Mouse (Mus musculus) heart, embryonic 15.5 days (tissue): ENCODE measurements around the gene Crybb2. TPM values are rescaled to one million over a fixed set of nuclear protein-coding genes. Genes with fewer than 3 reads are reported as not detected.

ENCODE experiments used
- ATAC-seq: fragments of 200-750 bp; cut with Nextera tagmentation; replicated peaks from 2 replicates; pipeline ENCODE4 v1.8.0; 2017; ENCODE audit warnings: low read depth, moderate TSS enrichment; ENCODE audit not compliant: insufficient number of reproducible peaks, insufficient read depth, low FRiP score
- H3K27ac ChIP-seq: fragments of 300-500 bp; sonication (generic); 2 replicates; pipeline ENCODE4 v1.5.1; 2015; ENCODE audit warnings: mild to moderate bottlenecking, inconsistent platforms
- H3K27me3 ChIP-seq: fragments of 300-500 bp; sonication (generic); 2 replicates; pipeline ENCODE4 v1.6.1; 2015; ENCODE audit warnings: inconsistent platforms
- H3K36me3 ChIP-seq: fragments of 300-500 bp; sonication (generic); 2 replicates; pipeline ENCODE4 v1.6.1; 2015; ENCODE audit warnings: mild to moderate bottlenecking, inconsistent platforms
- H3K4me1 ChIP-seq: fragments of 300-500 bp; sonication (generic); replicated peaks from 2 replicates; pipeline ENCODE4 v1.6.1; 2015; ENCODE audit warnings: inconsistent platforms
- H3K4me2 ChIP-seq: fragments of 300-500 bp; sonication (generic); 2 replicates; pipeline ENCODE4 v1.6.1; 2015; ENCODE audit warnings: inconsistent platforms, mild to moderate bottlenecking, moderate library complexity
- H3K4me3 ChIP-seq: fragments of 300-500 bp; sonication (generic); 2 replicates; pipeline ENCODE4 v1.5.1; 2015; ENCODE audit warnings: mild to moderate bottlenecking, inconsistent platforms
- H3K9ac ChIP-seq: fragments of 300-500 bp; sonication (generic); 2 replicates; pipeline ENCODE4 v1.6.1; 2015; ENCODE audit warnings: mild to moderate bottlenecking, inconsistent platforms
- H3K9me3 ChIP-seq: fragments of 300-500 bp; sonication (generic); replicated peaks from 2 replicates; pipeline ENCODE4 v1.6.1; 2016; ENCODE audit warnings: inconsistent platforms
- WGBS: fragments of 180-500 bp; shearing (Covaris S2); methylation state at CpG from one replicate; pipeline ENCODE4 v1.1.7; 2015; ENCODE audit warnings: mixed read lengths; 5-methylcytosine and 5-hydroxymethylcytosine counted together
- polyA plus RNA-seq: library from polyadenylated mRNA; unstranded; fragments of >200 nt; fragmentation: Nextera tagmentation; extraction: Ambion mirVana; gene quantifications from 2 replicates; pipeline ENCODE4 v1.2.1, GENCODE M21; 2015

Gene Crybb2
- polyA plus RNA-seq, 1 experiment from 2014 or later = not detected

- H3K4me3 ChIP-seq = no peak overlapping the region
- no peaks in the 10 kb centered on the region for H3K9me3 ChIP-seq
- H3K27ac ChIP-seq = peak overlapping the region; percentile 81
- WGBS = 27% methylated on average over 3 of the region's 3 CpGs
- H3K4me1 ChIP-seq = peaks cover 63% of the 10 kb centered on the region
- no peak overlapping the region for H3K4me2 ChIP-seq
- ATAC-seq = peak; percentile 47; the same call in 1 of the 2 replicates
- no peak overlapping the region for H3K9ac ChIP-seq
- H3K36me3 ChIP-seq = no peaks in the 10 kb centered on the region
- H3K27me3 ChIP-seq = no peaks in the 10 kb centered on the region
Measured at GRCm38 (mm10) chr5:113107709-113108108, 37.8 kb upstream of the Crybb2 start.

- H3K9ac ChIP-seq = no peak overlapping the region
- H3K27ac ChIP-seq = peak overlapping the region; percentile 81
- ATAC-seq = no peak
- no peaks in the 10 kb centered on the region for H3K36me3 ChIP-seq
- H3K4me2 ChIP-seq = no peak overlapping the region
- H3K4me1 ChIP-seq = peaks cover 63% of the 10 kb centered on the region
- WGBS = 67% methylated on average over 7 of the region's 7 CpGs
- no peak overlapping the region for H3K4me3 ChIP-seq
- no peaks in the 10 kb centered on the region for H3K27me3 ChIP-seq
- no peaks in the 10 kb centered on the region for H3K9me3 ChIP-seq
Measured at GRCm38 (mm10) chr5:113106594-113106993, 36.7 kb upstream of the Crybb2 start.

GRCm38 (mm10) chr5:113105481-113105880 is 35.6 kb upstream of the Crybb2 start:
- Histone ChIP-seq H3K27ac (no peak overlapping the region), H3K9ac (no peak overlapping the region), H3K4me2 (no peak overlapping the region), H3K4me1 (peaks cover 59% of the 10 kb centered on the region), H3K9me3 (no peaks in the 10 kb centered on the region), H3K27me3 (no peaks in the 10 kb centered on the region), H3K36me3 (peaks cover 7% of the 10 kb centered on the region; the same call in 1 of the 2 replicates), H3K4me3 (no peak overlapping the region)
- WGBS = 88% methylated on average over 4 of the region's 4 CpGs
- no peak; the same call in 1 of the 2 replicates for ATAC-seq

- Histone ChIP-seq H3K36me3 (peaks cover 11% of the 10 kb centered on the region), H3K4me1 (peaks cover 56% of the 10 kb centered on the region), H3K9ac (no peak overlapping the region), H3K4me3 (no peak overlapping the region), H3K27ac (no peak overlapping the region), H3K9me3 (no peaks in the 10 kb centered on the region), H3K4me2 (no peak overlapping the region), H3K27me3 (no peaks in the 10 kb centered on the region)
- no peak for ATAC-seq
- 79% methylated on average over 9 of the region's 9 CpGs for WGBS
Measured at GRCm38 (mm10) chr5:113105035-113105434, 35.1 kb upstream of the Crybb2 start.

GRCm38 (mm10) chr5:113102455-113102854 is 32.5 kb upstream of the Crybb2 start:
- H3K9me3 ChIP-seq = no peaks in the 10 kb centered on the region
- peaks cover 41% of the 10 kb centered on the region for H3K4me1 ChIP-seq
- no peak overlapping the region for H3K9ac ChIP-seq
- no peak overlapping the region for H3K4me3 ChIP-seq
- peak overlapping the region; percentile 22; the same call in 1 of the 2 replicates for H3K27ac ChIP-seq
- H3K36me3 ChIP-seq = peaks cover 24% of the 10 kb centered on the region
- H3K27me3 ChIP-seq = no peaks in the 10 kb centered on the region
- WGBS = 48% methylated on average over 7 of the region's 7 CpGs
- no peak for ATAC-seq
- H3K4me2 ChIP-seq = no peak overlapping the region

- no peak overlapping the region for H3K4me3 ChIP-seq
- ATAC-seq = no peak
- 81% methylated on average over 10 of the region's 10 CpGs for WGBS
- peaks cover 33% of the 10 kb centered on the region for H3K36me3 ChIP-seq
- H3K9ac ChIP-seq = no peak overlapping the region
- H3K9me3 ChIP-seq = no peaks in the 10 kb centered on the region
- no peak overlapping the region for H3K27ac ChIP-seq
- no peaks in the 10 kb centered on the region for H3K27me3 ChIP-seq
- H3K4me1 ChIP-seq = peaks cover 31% of the 10 kb centered on the region
- H3K4me2 ChIP-seq = no peak overlapping the region
Measured at GRCm38 (mm10) chr5:113101457-113101856, 31.5 kb upstream of the Crybb2 start.

- Histone ChIP-seq H3K4me3 (no peak overlapping the region), H3K27ac (no peak overlapping the region), H3K4me1 (peaks cover 28% of the 10 kb centered on the region), H3K9me3 (no peaks in the 10 kb centered on the region), H3K27me3 (no peaks in the 10 kb centered on the region), H3K4me2 (no peak overlapping the region), H3K36me3 (peaks cover 43% of the 10 kb centered on the region), H3K9ac (no peak overlapping the region)
- no peak for ATAC-seq
- 84% methylated on average over 11 of the region's 11 CpGs for WGBS
Measured at GRCm38 (mm10) chr5:113100422-113100821, 30.5 kb upstream of the Crybb2 start.

GRCm38 (mm10) chr5:113099546-113099945 is 29.6 kb upstream of the Crybb2 start:
- Histone ChIP-seq H3K4me1 (peaks cover 26% of the 10 kb centered on the region), H3K36me3 (peaks cover 52% of the 10 kb centered on the region), H3K27ac (peak overlapping the region; percentile 7; the same call in 1 of the 2 replicates), H3K27me3 (no peaks in the 10 kb centered on the region), H3K4me2 (no peak overlapping the region), H3K9ac (no peak overlapping the region), H3K4me3 (no peak overlapping the region), H3K9me3 (no peaks in the 10 kb centered on the region)
- 19% methylated on average over 1 of the region's 1 CpGs for WGBS
- peak; percentile 14; the same call in 1 of the 2 replicates for ATAC-seq

- ATAC-seq = no peak
- no peaks in the 10 kb centered on the region for H3K9me3 ChIP-seq
- peaks cover 63% of the 10 kb centered on the region for H3K36me3 ChIP-seq
- H3K4me1 ChIP-seq = peaks cover 20% of the 10 kb centered on the region
- 91% methylated on average over 17 of the region's 17 CpGs for WGBS
- H3K27me3 ChIP-seq = no peaks in the 10 kb centered on the region
- no peak overlapping the region for H3K4me2 ChIP-seq
- no peak overlapping the region for H3K4me3 ChIP-seq
- no peak overlapping the region for H3K27ac ChIP-seq
- H3K9ac ChIP-seq = no peak overlapping the region
Measured at GRCm38 (mm10) chr5:113097551-113097950, 27.6 kb upstream of the Crybb2 start.

- no peak overlapping the region for H3K9ac ChIP-seq
- H3K27ac ChIP-seq = no peak overlapping the region
- no peak overlapping the region for H3K4me3 ChIP-seq
- peaks cover 8% of the 10 kb centered on the region; the same call in 1 of the 2 replicates for H3K4me1 ChIP-seq
- peaks cover 72% of the 10 kb centered on the region for H3K36me3 ChIP-seq
- H3K9me3 ChIP-seq = no peaks in the 10 kb centered on the region
- no peak for ATAC-seq
- no peaks in the 10 kb centered on the region for H3K27me3 ChIP-seq
- H3K4me2 ChIP-seq = no peak overlapping the region
- WGBS = 95% methylated on average over 18 of the region's 18 CpGs
Measured at GRCm38 (mm10) chr5:113095456-113095855, 25.5 kb upstream of the Crybb2 start.

- Histone ChIP-seq H3K27ac (no peak overlapping the region), H3K9me3 (no peaks in the 10 kb centered on the region), H3K36me3 (peaks cover 80% of the 10 kb centered on the region), H3K4me1 (peaks cover 3% of the 10 kb centered on the region; the same call in 1 of the 2 replicates), H3K4me2 (no peak overlapping the region), H3K9ac (no peak overlapping the region), H3K27me3 (no peaks in the 10 kb centered on the region), H3K4me3 (no peak overlapping the region)
- no peak for ATAC-seq
- 62% methylated on average over 7 of the region's 7 CpGs for WGBS
Measured at GRCm38 (mm10) chr5:113092406-113092805, 22.5 kb upstream of the Crybb2 start.

- Histone ChIP-seq H3K4me3 (no peak overlapping the region), H3K27me3 (no peaks in the 10 kb centered on the region), H3K4me2 (no peak overlapping the region), H3K9ac (no peak overlapping the region), H3K27ac (no peak overlapping the region), H3K4me1 (peaks cover 3% of the 10 kb centered on the region; the same call in 1 of the 2 replicates), H3K36me3 (peaks cover 68% of the 10 kb centered on the region), H3K9me3 (no peaks in the 10 kb centered on the region)
- WGBS = 66% methylated on average over 5 of the region's 5 CpGs
- ATAC-seq = no peak
Measured at GRCm38 (mm10) chr5:113091162-113091561, 21.2 kb upstream of the Crybb2 start.
